Mouse (Mus musculus): Measurements from ENCODE around the gene Got1. TPM values are rescaled to one million over a fixed set of nuclear protein-coding genes. Genes with fewer than 3 reads are reported as not detected.

The Got1 gene
- total RNA-seq, 4 experiments from 2014 or later = 390 to 413 (median 399) TPM

Other genes with a start within 250 kb of the Got1 start
- under 1 TPM in 3 of 4 experiments, not detected in 1; 0.08 to 0.13 (median 0.09) TPM for gene Hpse2, start 136.2 kb downstream of the Got1 start, total RNA-seq (2022)
- 100 to 1,000 TPM in 1 of 4 experiments, 10 to 100 TPM in 3; 92.3 to 104 (median 96.8) TPM for gene Cnnm1, start 84.2 kb downstream of the Got1 start, total RNA-seq (2022)
- not detected for gene Nkx2-3, start 87.7 kb upstream of the Got1 start, total RNA-seq (2022)
- 10 to 100 TPM; 44.9 to 53.6 (median 48.0) TPM for gene Slc25a28, start 150.3 kb upstream of the Got1 start, total RNA-seq (2022)
- gene Entpd7, start 165.1 kb upstream of the Got1 start, total RNA-seq (2022) = 10 to 100 TPM; 17.8 to 21.6 (median 18.7) TPM
- 1 to 10 TPM; 6.1 to 9.4 (median 8.1) TPM for gene Cutc, start 228.4 kb upstream of the Got1 start, total RNA-seq (2022)
- 10 to 100 TPM; 12.5 to 16.5 (median 12.9) TPM for gene Cox15, start 228.4 kb upstream of the Got1 start, total RNA-seq (2022)

Data from left cerebral cortex, adult 8-10 months (tissue).